Mouse (Mus musculus) midbrain, embryonic 10.5 days (tissue): ENCODE data around the gene Lysmd4. TPM values are rescaled to one million over a fixed set of nuclear protein-coding genes. Genes with fewer than 3 reads are reported as not detected.

Source experiments
- polyA plus RNA-seq: library from polyadenylated mRNA; unstranded; fragments of >200 nt; fragmentation: Nextera tagmentation; extraction: Ambion mirVana; gene quantifications from 2 replicates; pipeline ENCODE4 v1.2.1, GENCODE M21; 2016

The Lysmd4 gene
- polyA plus RNA-seq, 1 experiment from 2014 or later, result 13.0 TPM

Other genes starting within 250 kb of the Lysmd4 start
- gene Mef2a, start 150.3 kb downstream of the Lysmd4 start, polyA plus RNA-seq, result 20.3 and 24.3 TPM in 2 replicates